Mouse (Mus musculus) cerebellum, adult 9-11 months (tissue): ENCODE results near the gene Clpp.

Experiments
- DNase-seq: peaks from one replicate; pipeline ENCODE4 v3.0.0; 2022

The Clpp gene

DNA sequence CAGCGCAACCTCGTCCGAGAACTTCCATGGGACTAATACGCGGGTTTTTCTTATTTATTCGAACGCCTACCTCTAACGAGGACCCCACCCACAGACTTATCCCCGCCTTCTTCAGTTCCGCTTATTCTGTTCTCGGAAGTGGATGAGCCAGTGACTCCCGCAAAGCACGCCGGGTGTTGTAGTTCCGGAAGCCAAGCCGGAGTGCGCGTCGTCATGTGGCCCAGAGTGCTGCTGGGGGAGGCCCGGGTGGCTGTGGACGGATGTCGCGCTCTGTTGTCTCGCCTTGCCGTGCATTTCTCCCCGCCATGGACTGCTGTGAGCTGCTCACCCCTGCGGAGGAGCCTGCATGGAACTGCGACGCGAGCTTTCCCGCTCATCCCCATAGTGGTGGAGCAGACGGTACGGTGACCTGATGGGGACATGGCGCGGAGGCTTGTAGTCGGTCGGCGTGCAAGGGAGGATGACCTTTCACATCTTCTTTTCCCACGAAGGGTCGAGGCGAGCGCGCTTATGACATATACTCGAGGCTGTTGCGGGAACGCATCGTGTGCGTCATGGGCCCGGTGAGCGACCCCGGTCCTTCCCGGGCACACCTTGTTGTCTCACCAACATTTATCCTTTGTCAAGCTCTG, at the start of gene Clpp:
Gene Clpp, plus strand, starts transcription at position 191 of the 632 bp plus-strand sequence.
- DNase-seq = peak; percentile 95

DNA sequence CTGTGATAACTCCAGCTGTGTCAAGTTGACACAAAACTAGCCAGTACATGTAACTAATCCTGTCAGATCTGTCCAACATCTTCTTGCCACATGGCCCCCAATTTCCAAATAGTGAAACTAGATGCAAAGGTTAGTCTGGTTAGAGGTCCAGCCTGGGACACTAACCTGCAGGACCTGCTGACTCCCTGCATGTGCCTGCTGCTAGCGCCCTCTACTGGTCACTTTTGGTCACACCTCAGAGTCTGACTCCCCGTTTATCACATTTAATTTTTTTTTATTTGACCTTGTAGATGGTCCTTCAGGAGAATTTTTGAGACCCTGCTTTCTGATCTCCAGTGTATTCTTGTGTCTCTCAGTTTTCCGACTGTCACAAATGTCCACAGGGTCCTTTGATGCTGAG, 39.2 kb upstream of the Clpp start:
- DNase-seq = peak; percentile 57

DNA sequence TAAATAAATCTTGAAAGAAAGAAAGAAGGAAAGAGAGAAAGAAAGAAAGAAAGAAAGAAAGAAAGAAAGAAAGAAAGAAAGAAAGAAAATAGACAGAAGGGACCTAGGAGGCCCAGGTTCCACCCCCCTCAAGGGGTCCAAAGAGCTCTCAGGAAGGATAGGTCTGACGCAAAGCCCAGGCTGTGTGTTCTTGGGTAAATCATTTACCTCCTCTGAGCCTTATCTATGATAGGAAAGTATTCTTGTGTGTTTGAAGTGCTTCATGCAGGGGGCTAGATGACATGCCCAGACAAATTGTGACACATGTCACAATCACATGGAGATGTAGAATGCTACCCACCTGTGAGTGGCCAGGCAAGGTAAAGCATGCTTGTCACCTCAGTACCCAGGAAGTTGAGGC, 37.5 kb upstream of the Clpp start:
- DNase-seq = no peak

DNA sequence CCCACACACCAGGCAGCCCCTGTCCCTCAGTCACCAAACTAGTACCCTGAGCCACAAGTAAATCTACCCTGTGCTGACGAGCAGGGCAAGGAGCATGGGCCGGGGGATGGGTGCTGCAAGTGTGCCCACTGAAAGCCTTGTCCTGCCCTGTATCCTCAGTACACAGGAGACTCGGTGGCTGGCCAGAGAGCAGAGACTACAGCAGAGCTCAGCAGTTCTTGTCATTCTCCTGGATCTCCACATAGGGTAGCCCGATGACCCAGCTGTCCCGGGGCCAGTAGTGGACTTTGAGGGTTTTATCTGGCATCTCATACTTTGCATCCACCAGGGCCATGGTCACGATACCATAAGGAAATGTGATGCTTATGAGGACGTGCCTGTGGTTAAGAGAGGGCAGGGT, 35.2 kb upstream of the Clpp start:
- DNase-seq = no peak

DNA sequence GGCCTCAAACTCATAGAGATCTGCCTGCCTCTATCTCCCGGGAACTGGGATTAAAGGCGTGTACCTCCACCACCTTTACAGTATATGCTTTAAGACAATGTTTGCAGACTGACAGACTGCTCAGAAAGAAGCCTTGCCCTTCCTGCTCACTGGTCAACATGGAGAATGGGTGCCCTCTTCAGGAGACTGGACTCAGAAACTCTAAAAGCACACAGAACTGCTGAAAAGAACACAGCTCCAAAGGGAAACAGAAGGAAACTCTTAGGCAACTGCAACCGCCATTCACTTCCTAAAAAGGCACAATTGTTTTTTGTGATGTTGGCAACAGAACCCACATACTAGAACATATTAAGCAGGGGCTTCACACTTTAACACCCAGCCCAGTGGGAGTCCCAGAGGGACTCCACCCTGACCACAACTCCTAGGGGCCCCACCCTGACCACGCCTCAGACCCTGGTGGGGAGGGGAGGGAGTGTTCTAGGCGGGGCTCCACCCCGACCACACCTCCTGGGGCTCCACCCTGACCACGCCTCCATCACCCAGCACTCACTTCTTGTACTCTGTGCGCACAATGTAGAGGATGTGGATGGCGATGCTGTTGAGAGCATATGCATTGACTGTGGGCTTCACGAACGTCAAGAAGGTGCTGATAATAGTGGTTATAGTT, 32.2 kb upstream of the Clpp start:
- no peak for DNase-seq

DNA sequence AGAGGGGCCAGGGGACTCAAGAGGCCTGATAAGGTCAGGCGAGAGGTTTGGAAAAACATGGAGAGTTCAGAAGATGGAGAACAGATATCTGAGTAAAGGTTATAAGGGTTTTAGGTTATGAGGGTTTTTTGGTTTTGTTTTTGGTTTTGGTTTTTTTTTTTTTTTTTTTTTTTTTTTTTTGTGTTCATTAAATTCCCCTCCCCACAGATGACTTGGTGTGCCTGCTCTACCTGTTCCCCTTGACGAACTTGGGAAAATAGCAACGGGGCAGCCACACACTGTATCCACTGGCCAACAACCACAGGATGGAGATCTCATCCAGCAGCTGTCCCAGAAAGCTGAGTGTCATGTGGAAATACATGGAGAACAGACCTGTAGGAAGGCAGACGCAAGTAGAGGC, 31.4 kb upstream of the Clpp start:
- no peak for DNase-seq

DNA sequence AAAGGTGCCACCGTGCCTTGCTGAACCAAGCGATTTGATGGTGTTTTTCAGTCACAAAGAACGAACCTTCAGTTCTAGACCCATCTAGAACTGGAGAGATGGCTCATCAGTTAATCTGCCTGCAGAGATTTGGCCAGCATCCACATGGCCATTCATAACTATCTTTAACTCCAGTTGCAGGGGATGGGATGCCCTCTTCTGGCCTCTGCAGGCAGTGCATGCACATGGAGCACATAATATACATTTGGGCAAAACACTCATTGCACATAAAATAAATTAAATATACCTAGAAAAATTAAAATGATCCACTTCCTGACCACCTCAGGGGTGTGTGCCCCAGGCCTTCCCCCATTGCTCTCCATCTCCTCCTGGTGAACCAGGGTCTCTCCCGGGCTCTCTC, 28.2 kb upstream of the Clpp start:
- DNase-seq = no peak

DNA sequence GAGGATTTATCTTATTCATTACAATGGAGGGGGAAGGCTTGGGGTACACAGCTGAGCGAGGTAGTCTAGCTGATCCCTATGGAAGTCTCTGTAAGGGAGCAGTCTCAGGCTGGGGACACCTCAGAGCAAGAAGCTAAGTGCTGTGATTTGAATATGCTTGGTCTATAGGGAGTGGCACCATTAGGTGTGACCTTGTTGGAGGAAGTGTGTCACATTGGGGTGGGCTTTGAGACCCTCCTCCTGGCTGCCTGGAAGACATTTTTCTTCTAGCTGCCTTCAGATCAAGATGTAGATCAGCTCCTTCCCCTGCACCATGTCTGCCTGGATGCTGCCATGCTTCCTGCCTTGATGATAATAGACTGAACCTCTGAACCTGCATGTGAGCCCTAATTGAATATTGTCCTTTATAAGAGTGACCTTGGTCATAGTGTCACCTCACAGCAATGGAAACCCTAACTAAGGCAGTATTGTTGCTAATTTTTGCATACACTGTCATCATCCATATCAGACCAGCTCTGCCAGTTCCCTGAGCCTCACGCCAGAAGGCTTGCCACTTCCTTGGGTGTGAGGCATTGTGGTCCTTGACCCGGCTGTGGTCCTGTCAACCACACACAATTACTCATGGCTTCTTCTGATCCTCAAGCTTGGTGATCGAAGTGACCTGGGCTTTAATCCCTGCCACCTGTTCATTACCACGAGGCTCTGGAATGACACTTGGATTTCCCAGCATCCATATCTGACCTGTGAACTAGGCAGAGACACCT, 27.3 kb upstream of the Clpp start:
- no peak for DNase-seq

DNA sequence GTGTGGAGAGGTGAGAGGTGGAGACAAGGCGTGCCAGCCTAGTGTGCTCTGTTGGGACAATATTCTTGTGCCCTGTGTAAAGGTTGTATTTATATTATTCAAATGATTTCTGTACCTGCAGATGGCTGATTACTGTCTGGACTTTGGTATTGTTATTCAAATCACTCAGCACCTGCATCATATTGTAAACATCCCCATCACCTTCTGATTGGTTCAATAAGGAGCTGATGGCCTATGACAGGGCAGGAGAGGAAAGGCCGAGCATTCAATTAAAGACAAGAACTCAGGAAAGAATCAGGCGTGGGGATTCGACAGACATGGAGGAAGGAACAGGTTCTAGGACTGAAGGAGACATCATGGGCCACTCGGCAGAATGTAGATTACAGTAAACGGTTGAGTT, 26.5 kb upstream of the Clpp start:
- no peak for DNase-seq

DNA sequence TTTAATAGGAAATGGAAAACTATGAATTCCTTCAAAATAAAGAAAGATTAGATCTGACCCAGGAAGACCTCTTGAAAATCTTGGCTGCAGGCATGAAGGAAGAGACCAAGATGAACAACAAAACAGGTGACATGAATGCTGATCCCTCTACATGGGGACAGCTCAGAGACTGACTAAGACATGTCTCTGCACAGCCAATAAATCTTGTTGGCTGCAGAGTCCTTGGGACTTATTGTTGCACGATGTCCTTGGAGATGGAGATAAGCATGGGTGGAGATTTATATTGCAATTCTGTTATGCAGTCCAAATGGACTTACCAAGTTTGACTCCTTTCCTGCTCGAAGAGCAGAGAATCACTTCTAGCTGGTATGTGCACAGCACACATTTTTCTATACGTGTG, 20.8 kb upstream of the Clpp start:
- DNase-seq = no peak

DNA sequence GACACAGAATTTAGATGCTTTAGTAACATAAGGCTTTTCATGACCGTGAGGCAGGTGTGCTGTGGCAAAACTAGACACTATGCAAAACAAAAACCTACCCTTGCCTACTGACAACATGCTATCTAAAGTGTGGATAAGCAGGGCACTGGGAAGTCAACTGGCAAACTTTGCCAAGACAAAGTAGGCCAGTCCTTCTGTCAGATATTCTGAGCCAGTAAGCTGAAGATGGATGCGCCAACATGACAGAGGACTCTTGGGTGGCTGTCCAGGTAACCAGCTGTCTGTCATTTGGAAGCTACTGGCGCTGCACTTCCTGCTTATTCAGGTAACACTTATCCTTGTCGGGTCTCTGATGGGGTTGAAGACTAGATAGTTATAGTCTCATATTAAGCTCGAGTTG, 20.0 kb upstream of the Clpp start:
- no peak for DNase-seq

DNA sequence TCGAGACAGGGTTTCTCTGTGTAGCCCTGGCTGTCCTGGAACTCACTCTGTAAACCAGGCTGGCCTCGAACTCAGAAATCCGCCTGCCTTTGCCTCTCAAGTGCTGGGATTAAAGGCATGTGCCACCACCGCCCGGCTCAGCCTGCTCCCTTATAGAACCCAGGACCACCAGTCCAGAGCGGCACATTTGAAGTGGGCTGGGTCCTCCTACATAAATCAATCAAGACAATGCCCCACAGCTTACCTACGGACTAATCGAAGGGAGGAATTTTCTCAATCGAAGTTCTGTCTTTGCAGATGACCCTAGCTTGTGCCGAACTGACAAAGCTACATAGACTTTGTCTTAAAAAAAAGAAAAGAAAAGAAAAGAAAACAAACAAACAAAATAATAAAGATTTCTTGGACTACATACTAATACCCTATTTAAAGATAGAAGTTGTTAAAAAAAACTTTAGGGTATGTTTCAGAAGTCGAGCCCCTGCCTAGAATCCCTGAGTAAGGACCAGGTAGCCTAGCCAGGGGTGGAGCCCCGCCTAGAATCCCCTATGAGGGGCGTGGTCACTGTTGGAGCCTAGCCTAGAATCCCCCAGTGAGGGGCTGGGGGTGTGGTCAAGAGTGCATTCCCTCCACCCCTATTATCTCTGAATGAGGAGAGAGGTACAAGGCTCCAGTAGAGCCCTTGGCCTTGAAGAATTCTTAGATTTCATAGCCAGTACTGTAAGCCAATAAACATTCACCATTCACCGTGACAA, 16.0 kb upstream of the Clpp start:
- DNase-seq = no peak

DNA sequence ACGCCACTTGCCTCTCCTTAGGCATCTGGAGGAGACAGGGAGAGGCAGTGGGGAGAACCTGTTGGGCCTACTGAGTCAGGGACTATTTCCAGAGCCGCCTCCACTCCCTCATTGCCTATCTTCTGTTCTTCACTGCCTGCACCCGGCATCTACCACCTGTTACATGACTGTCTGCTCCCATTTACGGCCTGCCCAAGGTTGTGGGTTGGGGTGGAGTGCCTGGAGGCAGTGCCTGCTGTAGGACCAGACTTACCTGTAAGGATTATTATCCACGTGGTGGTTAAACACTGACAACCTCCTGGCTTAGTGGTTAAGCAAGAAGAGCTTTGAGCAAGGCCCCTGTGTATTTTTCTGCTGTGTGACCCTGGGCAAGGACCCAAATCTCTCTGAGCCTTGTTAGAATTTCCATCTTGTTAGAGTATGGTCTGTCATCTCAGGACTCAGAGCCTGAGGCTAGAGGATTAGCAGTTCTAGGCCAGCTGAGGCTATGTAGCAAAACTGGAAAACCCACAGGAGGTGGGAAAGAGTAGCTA, 15.3 kb upstream of the Clpp start:
- no peak for DNase-seq

DNA sequence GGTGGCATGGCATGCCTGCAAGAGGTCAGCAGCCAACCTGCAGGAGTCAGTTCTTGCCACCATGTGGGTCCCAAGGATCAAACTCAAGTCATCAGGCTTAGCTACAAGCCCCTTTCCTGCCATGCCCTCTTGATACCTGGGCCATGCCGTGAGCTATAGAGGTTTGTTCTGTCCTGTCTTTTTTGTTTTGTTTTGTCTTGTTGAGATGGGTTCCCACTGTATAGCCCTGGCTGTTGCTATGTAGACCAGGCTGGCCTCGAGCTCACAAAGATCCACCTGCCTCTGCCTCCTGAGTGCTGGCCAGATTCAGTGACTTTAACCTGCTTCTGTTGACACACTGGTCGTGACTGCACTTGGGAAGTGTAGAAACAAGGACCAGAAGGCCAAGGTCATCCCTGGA, 14.7 kb upstream of the Clpp start:
- DNase-seq = no peak

DNA sequence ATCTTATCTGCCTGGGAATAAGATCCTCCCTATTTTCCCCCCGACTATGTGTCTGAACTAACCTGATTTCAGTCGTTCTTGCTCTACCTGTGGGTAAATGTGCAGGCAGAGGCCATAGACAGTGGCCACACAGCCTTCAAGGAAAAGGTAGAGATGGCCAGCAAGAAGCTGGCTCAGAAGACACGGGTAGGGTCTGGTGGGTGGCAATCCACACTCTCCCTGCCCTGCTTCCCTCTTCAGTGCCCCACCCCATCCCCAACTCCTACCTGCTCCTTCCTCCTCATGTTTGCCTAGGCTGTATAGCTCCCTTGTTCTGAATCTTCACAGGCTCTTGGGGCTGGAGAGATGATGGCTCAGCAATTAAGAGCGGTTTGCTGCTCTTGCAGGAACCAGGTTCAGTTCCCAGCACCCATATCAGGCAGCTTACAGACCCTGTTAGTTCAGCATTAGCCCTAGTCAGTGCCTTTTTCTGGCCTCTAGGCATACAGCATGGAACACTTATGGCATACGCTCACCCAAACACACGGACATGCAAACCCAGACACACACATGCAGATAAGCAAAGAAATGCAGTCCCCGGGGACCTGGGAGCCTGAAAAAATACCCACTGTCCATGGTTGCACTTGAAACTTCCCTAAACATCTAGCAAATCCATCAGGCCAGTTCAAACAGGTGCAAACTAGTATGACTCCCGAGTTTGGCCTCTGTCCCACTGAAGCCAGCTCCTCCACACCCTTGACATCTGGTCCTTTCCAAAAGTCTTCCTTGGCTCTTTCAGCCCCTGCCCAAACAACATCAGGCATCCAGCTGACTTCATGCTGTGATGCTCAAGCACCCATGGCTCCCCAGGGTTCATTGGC, 13.3 kb upstream of the Clpp start:
- DNase-seq = no peak

DNA sequence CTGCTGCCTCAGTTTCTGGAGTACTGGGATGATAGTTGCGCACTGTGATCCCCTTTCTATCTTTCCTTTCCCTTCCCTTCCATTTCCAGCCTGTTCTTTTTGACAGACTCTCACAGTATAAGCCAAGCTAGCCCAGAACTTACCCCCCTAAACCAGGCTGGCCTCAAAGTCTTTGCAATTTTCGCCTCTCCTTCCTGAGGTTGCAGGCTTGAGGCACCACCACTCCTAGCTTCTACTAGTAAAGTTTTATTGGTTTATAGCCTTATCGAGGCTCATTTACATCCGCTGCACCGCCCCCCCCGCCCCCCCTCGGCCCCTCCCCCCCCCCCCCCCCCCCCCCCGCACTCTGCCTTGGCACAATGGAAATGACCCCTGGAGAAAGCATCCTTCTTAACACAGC, 10.6 kb upstream of the Clpp start:
- no peak for DNase-seq

DNA sequence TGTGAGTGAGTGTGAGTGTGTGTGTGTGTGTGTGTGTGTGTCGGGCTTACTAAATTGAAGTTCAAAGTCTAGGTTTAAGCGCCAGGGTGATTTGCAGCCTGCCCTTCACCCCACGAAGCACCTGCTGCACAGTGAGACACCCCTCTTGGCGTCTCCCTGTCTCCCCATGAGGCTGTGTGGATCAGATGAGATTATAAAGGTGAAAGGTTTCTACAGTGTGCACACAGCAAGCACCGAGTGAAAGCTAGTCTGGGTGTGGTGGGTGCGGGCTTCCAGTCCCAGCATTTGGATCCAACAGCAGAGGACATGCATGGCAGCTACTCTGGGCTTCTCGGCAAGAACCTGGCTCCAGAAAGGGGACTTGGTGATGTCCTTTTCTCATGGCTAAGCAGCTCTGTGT, 9.1 kb upstream of the Clpp start:
- DNase-seq = no peak

DNA sequence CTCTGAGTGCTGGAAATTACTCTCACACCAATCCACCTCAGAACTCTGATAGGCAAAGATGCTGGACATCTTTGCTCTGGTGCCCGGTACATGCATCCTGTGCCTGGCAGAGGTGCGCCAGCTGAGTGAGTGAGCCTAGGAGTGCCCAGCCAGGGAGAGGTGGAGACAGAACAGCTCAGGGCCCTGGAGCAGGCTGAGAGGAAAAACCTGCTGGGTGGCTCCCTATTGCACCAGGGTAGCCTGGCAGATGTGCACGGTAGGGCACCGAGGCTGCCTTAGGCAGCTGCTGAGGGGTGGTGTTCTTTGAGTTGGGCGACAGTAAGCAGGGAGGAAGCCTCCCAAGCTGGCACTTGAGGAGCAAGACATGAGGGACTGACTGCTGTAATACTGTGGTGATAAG, 8.1 kb upstream of the Clpp start, which contains the start of gene Acer1:
Gene Acer1, minus strand, starts transcription at position 114 of the 400 bp plus-strand sequence.
- DNase-seq = no peak

DNA sequence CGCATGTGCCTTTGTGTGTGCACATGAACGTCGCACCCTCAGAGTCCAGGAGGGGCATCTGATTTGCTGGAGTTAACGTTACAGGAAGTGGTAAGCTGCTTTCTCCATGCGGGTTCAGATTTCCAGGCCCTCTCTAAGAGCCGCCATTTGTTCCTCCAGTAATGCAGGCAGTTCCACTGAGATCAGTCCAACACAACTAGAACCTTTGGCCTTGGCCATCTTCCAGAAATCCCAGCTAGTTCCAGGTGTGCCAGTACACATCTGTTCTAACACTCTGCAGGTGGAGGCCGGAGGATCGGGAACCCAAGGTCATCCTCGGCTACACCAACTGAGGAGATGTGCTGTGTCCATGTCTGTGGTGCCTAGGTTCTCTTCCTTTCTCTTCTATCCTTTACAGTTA, 5.2 kb upstream of the Clpp start:
- no peak for DNase-seq

DNA sequence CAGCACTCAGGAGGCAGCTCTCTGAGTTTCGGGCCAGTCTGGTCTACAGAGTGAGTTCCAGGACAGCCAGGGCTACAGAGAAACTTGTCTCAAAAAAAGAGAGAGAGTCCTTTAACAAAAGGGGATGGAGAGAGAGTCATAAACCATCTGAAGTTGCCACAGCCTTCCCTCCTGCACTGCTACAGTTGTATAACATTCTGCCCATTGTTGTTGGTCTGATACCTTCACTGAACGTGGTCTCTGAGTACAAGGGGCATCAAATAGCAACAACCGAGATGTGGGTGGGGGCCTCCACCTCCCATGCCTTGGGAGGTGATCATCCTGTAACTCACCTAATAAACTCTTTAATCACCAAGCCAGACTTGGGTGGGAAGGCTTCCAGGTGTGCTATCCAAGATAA, 4.4 kb upstream of the Clpp start:
- DNase-seq = no peak

DNA sequence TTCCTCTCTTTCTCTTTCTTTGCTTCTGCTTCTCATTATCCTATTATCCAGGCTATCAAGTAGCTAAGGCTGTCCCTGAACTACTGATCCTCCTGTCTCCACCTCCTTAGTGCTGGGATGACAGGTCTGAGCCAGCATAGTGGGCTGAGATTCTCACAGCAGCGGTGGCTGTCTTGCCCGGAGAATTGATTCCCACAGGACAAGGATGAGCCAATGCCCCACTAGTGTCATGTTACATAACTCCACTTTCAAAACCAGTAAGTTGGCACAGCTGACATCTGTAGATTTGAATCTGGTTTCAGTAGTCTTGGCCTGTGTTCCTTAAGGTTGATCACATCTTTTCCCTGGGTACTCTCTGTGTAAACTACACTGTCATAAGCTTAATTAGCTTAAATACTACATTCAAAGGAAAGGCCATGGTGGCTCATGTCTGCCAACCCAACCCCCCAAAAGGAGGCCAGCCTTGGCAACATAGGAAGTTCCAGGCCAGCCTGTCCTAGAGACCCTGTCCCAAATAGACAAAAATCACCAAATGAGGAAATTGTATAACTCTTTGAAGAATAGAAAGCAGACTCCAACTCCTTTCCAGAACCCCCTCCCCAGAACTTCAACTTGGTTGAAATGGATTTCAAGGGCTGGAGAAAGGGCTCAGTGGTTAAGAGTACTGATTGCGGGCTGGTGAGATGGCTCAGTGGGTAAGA, 3.9 kb upstream of the Clpp start:
- DNase-seq = no peak

DNA sequence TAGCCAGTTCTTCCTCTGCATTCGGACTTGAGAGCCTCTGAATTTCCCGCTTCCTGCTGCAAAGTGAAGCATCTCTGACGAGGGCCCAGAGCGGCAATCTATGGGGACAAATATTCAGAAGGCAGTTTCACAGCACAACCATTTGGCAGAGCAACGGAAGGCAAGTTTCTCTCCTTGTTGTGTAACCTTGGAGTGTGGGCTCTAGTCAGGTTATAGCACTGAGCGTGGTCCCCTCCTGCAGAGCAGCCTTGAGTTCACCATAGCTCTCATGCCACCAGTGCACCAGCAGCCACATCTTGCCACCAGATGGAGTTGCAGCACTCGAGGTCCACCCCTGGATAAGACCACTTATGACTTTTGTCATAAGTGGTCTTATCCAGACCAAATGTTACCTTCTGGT, 1.7 kb upstream of the Clpp start:
- peak; percentile 45 for DNase-seq
